Comparison of ENCODE assay signal across 15 mouse cellular contexts in genomic region chr6:128276349-128276748, GRCm38 (mm10). TPM values are rescaled to one million over a fixed set of nuclear protein-coding genes. Genes with fewer than 3 reads are reported as not detected.
"Had no signal": no experiment of that assay in that cellular context is flagged by ENCODE, and none has a peak within 500 bp of the region (broad histone marks: within the 10 kb centered on the region; RNA-seq: fewer than 3 reads in every experiment).

No protein-coding gene starts in this region.

- H3K27ac ChIP-seq: left cerebral cortex, adult 2 months; liver, embryonic 13.5 days; neural tube, embryonic 13.5 days had no signal

- H3K9ac ChIP-seq: liver, embryonic 13.5 days; neural tube, embryonic 13.5 days had no signal

- H3K4me2 ChIP-seq: liver, embryonic 13.5 days; midbrain, embryonic 11.5 days; neural tube, embryonic 13.5 days had no signal

- H3K27me3 ChIP-seq: liver, embryonic 13.5 days; neural tube, embryonic 13.5 days had no signal

- DNase-seq: kidney, adult 9 months; kidney, postnatal 14 days; kidney, postnatal 4 days; liver, embryonic 13.5 days; lung, adult 2 months; lung, postnatal 14 days; lung, postnatal 4 days; midbrain, embryonic 14.5 days; thymus, adult 18-20 months; thymus, postnatal 4 days had no signal

- H3K4me3 ChIP-seq: left cerebral cortex, adult 2 months; liver, embryonic 13.5 days; neural tube, embryonic 13.5 days had no signal

- H3K9me3 ChIP-seq: liver, embryonic 13.5 days; neural tube, embryonic 13.5 days had no signal

- H3K36me3 ChIP-seq: liver, embryonic 13.5 days; neural tube, embryonic 13.5 days had no signal

RNA-seq across cellular contexts. Expression of gene Tead4, which starts 24.3 kb away (rescaled TPM):
- total RNA-seq: megakaryocyte progenitor cell, adult 5-6 weeks; megakaryocyte-erythroid progenitor cell, adult 5-6 weeks had no signal
